Mouse (Mus musculus) fat pad, adult 2 months (tissue): ENCODE measurements around the gene Rhox11.
"Not testable (repeated sequence)": the region's sequence is repeated elsewhere in the genome, so short reads cannot be mapped to it uniquely, and the experiment has no call there.

Source experiments
- DNase-seq: peaks from one replicate; pipeline ENCODE4 v3.0.0-alpha.2; 2011; ENCODE audit warnings: low read depth, low spot score; ENCODE audit errors: extremely low read depth

Gene Rhox11

DNA sequence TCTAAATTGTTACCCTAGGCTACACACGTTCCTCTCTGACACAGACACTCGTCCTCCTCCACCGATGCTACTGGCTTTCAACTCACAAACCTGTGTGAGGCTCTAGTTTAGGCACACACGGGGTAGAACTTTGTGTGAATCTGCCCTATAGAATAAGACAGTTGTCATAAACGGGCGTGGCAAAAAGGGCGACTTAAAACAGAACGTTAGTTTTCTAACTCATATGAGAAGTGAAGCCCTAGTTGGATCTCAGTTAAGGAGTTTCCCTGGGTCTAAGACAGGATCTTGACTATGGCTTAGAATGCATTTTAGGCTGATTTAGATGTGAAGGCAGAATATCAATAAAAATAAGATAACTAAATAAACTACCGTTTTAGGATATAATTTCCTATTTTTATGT lies at the start of gene Rhox11:
TSS of gene Rhox11 (minus strand) at position 101 of the 400 bp plus-strand sequence.
- no peak for DNase-seq

GRCm38 (mm10) chrX:38121478-38121877 lies 36.5 kb upstream of the Rhox11 start:
- no peak for DNase-seq

DNA sequence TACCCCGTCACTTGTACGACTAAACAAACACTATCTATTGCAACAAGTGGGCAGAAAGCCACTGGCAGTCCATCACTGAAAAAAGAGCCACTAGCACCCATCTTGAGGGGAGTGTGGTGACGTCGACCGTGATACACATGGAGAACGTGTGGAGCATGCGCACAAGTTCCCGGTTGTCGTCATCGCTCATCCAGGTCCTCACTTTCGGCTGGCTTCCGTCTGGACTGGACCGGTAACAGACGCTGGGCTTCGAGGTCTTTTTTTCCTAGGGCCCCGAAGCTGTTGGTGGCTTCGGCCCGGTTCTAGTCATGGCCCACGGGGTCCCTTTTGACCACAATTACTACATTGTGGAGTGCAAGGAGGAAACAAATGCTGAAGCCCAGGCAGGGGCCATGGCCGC lies 36.0 kb upstream of the Rhox11 start, which contains the start of gene Rhox13:
TSS of gene Rhox13 (plus strand) at position 238 of the 400 bp plus-strand sequence.
- no peak for DNase-seq

DNA sequence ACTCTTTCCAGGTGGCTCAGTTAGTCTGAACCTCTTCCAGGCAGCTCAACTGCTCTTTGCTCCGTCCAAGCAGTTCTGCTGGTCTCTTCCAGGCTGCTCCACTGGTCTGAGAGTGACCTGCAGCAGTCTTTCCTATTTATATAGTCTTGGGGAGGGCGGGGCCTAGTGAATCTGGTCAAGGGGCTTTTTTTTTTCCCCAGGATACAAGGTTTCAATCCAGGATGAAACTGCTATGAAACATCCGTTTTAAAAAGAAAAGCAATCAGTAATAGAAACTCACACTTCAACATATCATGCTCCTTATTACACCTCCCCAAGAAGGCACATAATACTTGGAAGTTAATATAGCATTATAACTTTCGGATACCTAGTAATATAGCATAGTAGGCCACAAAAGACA lies 25.9 kb upstream of the Rhox11 start, which contains the start of gene Rhox12:
TSS of gene Rhox12 (minus strand) at position 101 of the 400 bp plus-strand sequence.
- DNase-seq = no peak

- DNase-seq = no peak
Measured at GRCm38 (mm10) chrX:38084226-38084625, 715 bp downstream of the Rhox11 start.

GRCm38 (mm10) chrX:38066175-38066574 lies 18.8 kb downstream of the Rhox11 start, which contains the start of gene Rhox10:
Rhox10 (plus strand) TSS chrX:38066475.
- no peak for DNase-seq

GRCm38 (mm10) chrX:38061544-38061943 lies 23.4 kb downstream of the Rhox11 start:
- no peak for DNase-seq

- not testable (repeated sequence) for DNase-seq
Measured at GRCm38 (mm10) chrX:38043014-38043413, 41.9 kb downstream of the Rhox11 start, which contains the start of gene Btg1-ps2. Btg1-ps2 (minus strand) TSS chrX:38043114.

- DNase-seq = no peak
Measured at GRCm38 (mm10) chrX:38039666-38040065, 45.3 kb downstream of the Rhox11 start.

GRCm38 (mm10) chrX:38033841-38034240 lies 51.1 kb downstream of the Rhox11 start:
- DNase-seq = no peak
